Mouse (Mus musculus) hindbrain, embryonic 14.5 days (tissue): ENCODE data around the gene Cdnf. TPM values are rescaled to one million over a fixed set of nuclear protein-coding genes. Genes with fewer than 3 reads are reported as not detected.

Experiments used
- ATAC-seq: fragments of 200-750 bp; cut with Nextera tagmentation; 2 replicates; pipeline ENCODE4 v1.8.0; 2017; ENCODE audit warnings: moderate number of reproducible peaks, mild to moderate bottlenecking, moderate TSS enrichment, moderate library complexity; ENCODE audit not compliant: low FRiP score
- DNase-seq: peaks from one replicate; pipeline ENCODE4 v3.0.0-alpha.2; 2015; ENCODE audit warnings: low spot score
- H3K27ac ChIP-seq: fragments of 300-500 bp; sonication (generic); 2 replicates; pipeline ENCODE4 v1.5.1; 2014; ENCODE audit warnings: mild to moderate bottlenecking, moderate library complexity
- H3K27me3 ChIP-seq: fragments of 300-500 bp; sonication (generic); 2 replicates; pipeline ENCODE4 v1.6.1; 2014; ENCODE audit warnings: mild to moderate bottlenecking, low read length, mixed read lengths; ENCODE audit not compliant: control insufficient read depth, insufficient read depth
- H3K36me3 ChIP-seq: fragments of 300-500 bp; sonication (generic); replicated peaks from 2 replicates; pipeline ENCODE4 v1.6.1; 2014; ENCODE audit not compliant: control insufficient read depth, insufficient read depth
- H3K4me1 ChIP-seq: fragments of 300-500 bp; sonication (generic); replicated peaks from 2 replicates; pipeline ENCODE4 v1.6.1; 2014; ENCODE audit warnings: antibody characterized with exemption, low read length, mixed read lengths; ENCODE audit not compliant: control insufficient read depth, insufficient read depth
- H3K4me2 ChIP-seq: fragments of 300-500 bp; sonication (generic); replicated peaks from 2 replicates; pipeline ENCODE4 v1.6.1; 2014; ENCODE audit warnings: mild to moderate bottlenecking, moderate library complexity
- H3K4me3 ChIP-seq: fragments of 300-500 bp; sonication (generic); replicated peaks from 2 replicates; pipeline ENCODE4 v1.5.1; 2014; ENCODE audit warnings: mild to moderate bottlenecking, low read length
- H3K9ac ChIP-seq: fragments of 300-500 bp; sonication (generic); 2 replicates; pipeline ENCODE4 v1.6.1; 2014
- H3K9me3 ChIP-seq: fragments of 300-500 bp; sonication (generic); 2 replicates; pipeline ENCODE4 v1.6.1; 2016; ENCODE audit warnings: low read length; ENCODE audit not compliant: control insufficient read depth
- WGBS: fragments of 180-500 bp; shearing (Covaris S2); extraction: QIAGEN DNeasy Blood & Tissue Kit; methylation state at CpG from one replicate; pipeline ENCODE4 v1.1.7; 2014; 5-methylcytosine and 5-hydroxymethylcytosine counted together
- polyA plus RNA-seq: library from polyadenylated mRNA; unstranded; fragments of >200 nt; fragmentation: Nextera tagmentation; extraction: Ambion mirVana; gene quantifications from 2 replicates; pipeline ENCODE4 v1.2.1, GENCODE M21; 2014

Cdnf gene
- polyA plus RNA-seq, 1 experiment from 2014 or later: 0.24 TPM

- DNase-seq: no peak
- no peaks in the 10 kb centered on the region for H3K36me3 ChIP-seq
- no peak overlapping the region for H3K4me3 ChIP-seq
- H3K9ac ChIP-seq: no peak overlapping the region
- H3K27ac ChIP-seq: no peak overlapping the region
- no peak for ATAC-seq
- no peaks in the 10 kb centered on the region for H3K9me3 ChIP-seq
- H3K4me2 ChIP-seq: no peak overlapping the region
- no peaks in the 10 kb centered on the region for H3K4me1 ChIP-seq
- no peaks in the 10 kb centered on the region for H3K27me3 ChIP-seq
- 82% methylated on average over 1 of the region's 1 CpGs for WGBS
Observed at GRCm38 (mm10) chr2:3575140-3575539, 62.3 kb downstream of the Cdnf start.

Other genes with a start within 250 kb of the Cdnf start
- gene Nmt2, start 228.8 kb upstream of the Cdnf start, polyA plus RNA-seq: 98.2 and 103 TPM in 2 replicates
- gene Rpp38, start 180.4 kb upstream of the Cdnf start, polyA plus RNA-seq: 13.2 and 15.4 TPM in 2 replicates
- gene Acbd7, start 176.9 kb upstream of the Cdnf start, polyA plus RNA-seq: 3.4 and 4.2 TPM in 2 replicates
- not detected in 2 replicates for gene Olah, start 115.8 kb upstream of the Cdnf start, polyA plus RNA-seq
- gene Meig1, start 90.4 kb upstream of the Cdnf start, polyA plus RNA-seq: 6.5 and 8.4 TPM in 2 replicates
- 7.4 and 9.4 TPM in 2 replicates for gene Dclre1c, start 88.9 kb upstream of the Cdnf start, polyA plus RNA-seq
- 10.0 and 11.1 TPM in 2 replicates for gene Suv39h2, start 38.0 kb upstream of the Cdnf start, polyA plus RNA-seq
- 7.5 and 8.8 TPM in 2 replicates for gene Gm45902, start 240 bp upstream of the Cdnf start, polyA plus RNA-seq
- 66.4 and 67.7 TPM in 2 replicates for gene Hspa14, start 216 bp upstream of the Cdnf start, polyA plus RNA-seq
- gene Fam107b, start 57.5 kb downstream of the Cdnf start, polyA plus RNA-seq: 38.7 and 39.9 TPM in 2 replicates